Mouse (Mus musculus) G1E (cell line): ENCODE data around the gene Cpne1. TPM values are rescaled to one million over a fixed set of nuclear protein-coding genes. Genes with fewer than 3 reads are reported as not detected.

ENCODE experiments used
- ATAC-seq: 2 replicates; pipeline ENCODE4 v1.8.0; 2016; ENCODE audit warnings: mild to moderate bottlenecking; ENCODE audit not compliant: insufficient number of reproducible peaks, poor library complexity, low FRiP score, severe bottlenecking; ENCODE audit errors: extremely low read depth
- DNase-seq: peaks from one replicate; pipeline ENCODE4 v3.0.0; 2012; ENCODE audit warnings: low spot score
- H3K27me3 ChIP-seq: 2 replicates; pipeline ENCODE4 v1.6.1; 2012; ENCODE audit warnings: mild to moderate bottlenecking, low read length, inconsistent platforms; ENCODE audit not compliant: insufficient read depth
- H3K36me3 ChIP-seq: replicated peaks from 2 replicates; pipeline ENCODE3; 2012; ENCODE audit warnings: mild to moderate bottlenecking, inconsistent platforms
- H3K4me1 ChIP-seq: 2 replicates; pipeline ENCODE4 v1.6.1; 2012; ENCODE audit warnings: low read depth, low read length, inconsistent platforms, mixed read lengths; ENCODE audit not compliant: insufficient read depth
- H3K4me3 ChIP-seq: 2 replicates; pipeline ENCODE4 v1.5.1; 2012; ENCODE audit warnings: low read depth, mild to moderate bottlenecking, inconsistent platforms, low read length, moderate library complexity, mixed read lengths
- H3K9me3 ChIP-seq: replicated peaks from 2 replicates; pipeline ENCODE4 v1.6.1; 2012; ENCODE audit warnings: inconsistent platforms
- CTCF ChIP-seq: IDR thresholded peaks from 2 replicates; pipeline ENCODE4 v1.5.1; 2012; ENCODE audit warnings: low read depth, low read length, inconsistent platforms, mixed read lengths
- GATA1 ChIP-seq: IDR thresholded peaks from 2 replicates; pipeline ENCODE4 v1.6.1; 2012; ENCODE audit warnings: borderline replicate concordance, low read length, inconsistent platforms, mixed read lengths
- GATA2 ChIP-seq: IDR thresholded peaks from 2 replicates; pipeline ENCODE4 v1.6.1; 2012; ENCODE audit warnings: low read depth, low read length, inconsistent platforms, borderline replicate concordance
- POLR2AphosphoS5 ChIP-seq: IDR thresholded peaks from 2 replicates; pipeline ENCODE4 v1.6.1; 2012; ENCODE audit warnings: low read depth, low read length, inconsistent platforms; ENCODE audit not compliant: insufficient replicate concordance
- TAL1 ChIP-seq: conservative IDR thresholded peaks from 2 replicates; pipeline ENCODE4 v1.6.1; 2012; ENCODE audit warnings: low read depth, low read length, inconsistent platforms, mixed read lengths
- polyA plus RNA-seq: library from polyadenylated mRNA; stranded (reverse); fragments of >175 nt; gene quantifications from 2 replicates; pipeline ENCODE4 v1.2.3, GENCODE M21; 2012
- total RNA-seq, 2 experiments: library from RNA; stranded (forward) in 1 of 2; stranded (reverse) in 1 of 2; fragments of 200-1000 nt in 1 of 2; fragments of >200 nt in 1 of 2; fragmentation: Nextera tagmentation in 1 of 2; gene quantifications; 2 replicates each; pipeline ENCODE4 v1.2.3; 2014 to 2017

Cpne1 gene
- total and polyA plus RNA-seq, 3 experiments, result 42.0 to 73.7 (median 63.3) TPM

DNA sequence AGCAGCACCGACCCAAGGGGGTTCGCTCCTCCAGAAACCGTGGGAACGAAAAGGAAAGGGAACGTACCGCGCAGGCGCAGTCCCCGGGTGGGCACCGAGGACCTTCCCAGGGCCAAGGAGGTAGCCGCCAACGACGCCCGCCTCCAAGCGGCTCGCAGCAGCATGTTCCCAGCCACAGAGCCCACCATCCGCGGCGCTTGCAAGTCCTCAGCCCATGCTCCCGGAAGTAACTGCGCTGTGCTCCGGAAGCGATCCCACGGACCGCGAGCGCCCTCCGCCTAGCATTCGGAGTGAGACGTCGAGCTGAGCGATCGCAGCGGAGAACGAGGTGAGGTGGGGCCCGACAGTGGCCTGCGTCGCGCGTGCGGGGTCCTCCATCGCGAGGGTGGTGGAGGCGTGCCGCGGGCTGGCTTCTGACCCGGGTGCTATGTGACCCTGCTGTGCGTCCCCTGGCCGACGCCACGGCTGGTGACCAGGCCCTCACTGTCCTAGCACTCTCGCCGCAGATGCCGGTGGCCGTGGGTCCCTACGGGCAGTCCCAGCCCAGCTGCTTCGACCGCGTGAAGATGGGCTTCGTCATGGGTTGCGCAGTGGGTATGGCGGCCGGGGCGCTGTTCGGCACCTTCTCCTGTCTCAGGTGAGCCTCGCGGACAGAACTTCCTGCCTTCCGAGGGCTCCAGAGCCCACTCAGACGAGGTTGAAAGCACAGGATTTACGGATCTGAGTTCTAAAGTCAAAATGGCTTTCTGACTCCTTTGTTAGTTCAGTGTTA, 32.4 kb upstream of the Cpne1 start, which contains the start of the genes Romo1 and Nfs1:
TSS of gene Romo1 (plus strand) at position 87 of the 772 bp plus-strand sequence.
TSS of gene Nfs1 (minus strand) at position 234 of the 772 bp plus-strand sequence.
- peaks cover 55% of the 10 kb centered on the region for H3K36me3 ChIP-seq
- no peaks in the 10 kb centered on the region for H3K27me3 ChIP-seq
- TF ChIP-seq TAL1 (no peak), POLR2AphosphoS5 (peak; percentile 52; the same call in 1 of the 2 replicates), CTCF (no peak), GATA2 (no peak), GATA1 (no peak)
- H3K4me3 ChIP-seq, result peak within 1 kb of the TSS; percentile 86
- ATAC-seq (peak; percentile 70), DNase-seq (peak; percentile 76)
- no peaks in the 10 kb centered on the region for H3K9me3 ChIP-seq
- H3K4me1 ChIP-seq, result peaks cover 26% of the 10 kb centered on the region

GRCm38 (mm10) chr2:156143367-156143766, 31.6 kb upstream of the Cpne1 start:
- no peak for DNase-seq
- H3K36me3 ChIP-seq, result peaks cover 55% of the 10 kb centered on the region
- H3K4me3 ChIP-seq, result peak overlapping the region; percentile 86
- H3K27me3 ChIP-seq, result no peaks in the 10 kb centered on the region
- ATAC-seq, result no peak
- no peaks in the 10 kb centered on the region for H3K9me3 ChIP-seq
- no peak for TF ChIP-seq GATA1
- no peak for TF ChIP-seq TAL1
- no peak for TF ChIP-seq POLR2AphosphoS5
- no peak for TF ChIP-seq CTCF
- no peak for TF ChIP-seq GATA2
- peaks cover 26% of the 10 kb centered on the region for H3K4me1 ChIP-seq

- TF ChIP-seq GATA2 (no peak), CTCF (no peak), POLR2AphosphoS5 (no peak), TAL1 (no peak)
- Histone ChIP-seq H3K36me3 (peaks cover 49% of the 10 kb centered on the region), H3K9me3 (no peaks in the 10 kb centered on the region), H3K27me3 (no peaks in the 10 kb centered on the region), H3K4me1 (peaks cover 26% of the 10 kb centered on the region), H3K4me3 (peak overlapping the region; percentile 86; the same call in 1 of the 2 replicates)
- DNase-seq, result no peak
- no peak for ATAC-seq
Observed at GRCm38 (mm10) chr2:156142820-156143219, 31.1 kb upstream of the Cpne1 start.

DNA sequence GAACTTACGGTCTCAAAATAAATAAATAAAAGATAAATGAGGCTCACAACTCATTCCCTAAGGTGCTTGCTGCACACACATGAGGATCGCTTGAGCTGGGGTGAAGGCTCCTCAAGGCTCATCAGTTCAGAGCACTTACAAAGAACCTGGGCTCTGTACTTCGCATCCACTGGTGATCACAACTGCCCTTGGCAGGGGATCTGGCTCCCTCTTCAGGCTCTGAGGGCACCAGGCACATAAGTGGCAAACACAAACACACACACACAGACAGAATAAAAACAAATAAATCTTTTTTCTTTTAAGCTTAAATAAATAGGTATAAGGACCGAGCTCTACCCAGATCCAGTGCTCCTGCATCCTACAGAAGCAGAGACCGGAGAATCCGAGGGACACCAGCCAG, 23.9 kb upstream of the Cpne1 start:
- peaks cover 77% of the 10 kb centered on the region for H3K36me3 ChIP-seq
- DNase-seq (no peak), ATAC-seq (no peak)
- no peaks in the 10 kb centered on the region for H3K27me3 ChIP-seq
- no peak overlapping the region for H3K4me3 ChIP-seq
- TF ChIP-seq TAL1 (no peak), GATA1 (no peak), CTCF (no peak), GATA2 (no peak)
- no peaks in the 10 kb centered on the region for H3K9me3 ChIP-seq
- no peaks in the 10 kb centered on the region for H3K4me1 ChIP-seq

DNA sequence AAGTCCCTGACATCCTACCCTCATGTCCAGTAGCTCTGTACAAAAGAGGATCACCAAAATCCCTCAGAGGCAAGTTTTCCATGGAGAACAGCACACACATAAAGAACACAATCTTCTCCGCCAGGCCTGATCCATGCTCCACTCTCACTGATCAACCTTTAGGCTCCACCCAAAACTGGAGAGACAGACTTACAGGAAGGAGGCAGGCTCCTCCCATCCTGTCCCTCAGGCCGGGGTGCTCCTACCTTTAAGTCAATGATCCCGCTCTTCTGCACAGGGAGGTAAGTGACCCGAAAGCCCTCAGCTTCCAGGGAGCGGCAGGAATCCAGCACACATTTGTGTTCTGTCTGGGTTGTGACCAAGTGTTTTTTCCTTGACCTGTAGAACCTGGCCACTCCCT, 22.4 kb upstream of the Cpne1 start:
- Histone ChIP-seq H3K36me3 (peaks cover 70% of the 10 kb centered on the region), H3K4me3 (no peak overlapping the region)
- TF ChIP-seq TAL1, result no peak
- TF ChIP-seq CTCF, result no peak
- TF ChIP-seq GATA2, result no peak

DNA sequence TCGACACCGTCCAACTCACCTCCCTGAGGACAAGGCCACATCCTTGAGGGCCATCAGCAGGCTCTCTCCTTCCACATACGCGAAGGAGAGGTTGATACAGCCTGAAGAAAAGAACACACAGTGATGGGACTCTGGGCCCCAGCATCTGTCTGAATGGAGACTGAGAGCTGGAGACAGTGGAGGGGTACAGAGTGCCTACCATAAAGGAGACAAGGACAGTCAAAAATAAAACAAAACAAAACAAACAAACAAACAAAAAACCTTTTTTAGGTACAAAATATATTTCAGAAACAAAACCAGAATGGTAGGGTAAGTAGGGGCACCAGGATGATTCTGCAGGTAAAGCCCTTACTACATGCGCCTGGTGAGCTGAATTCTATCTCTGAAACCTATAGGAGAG, 15.2 kb upstream of the Cpne1 start, which contains the start of gene Gm28036:
TSS of gene Gm28036 (minus strand) at position 101 of the 400 bp plus-strand sequence.
- ATAC-seq, result no peak
- H3K4me1 ChIP-seq, result no peaks in the 10 kb centered on the region; the same call in 1 of the 2 replicates
- no peak for TF ChIP-seq POLR2AphosphoS5
- no peak for TF ChIP-seq GATA1
- TF ChIP-seq GATA2, result no peak
- no peak for TF ChIP-seq CTCF
- TF ChIP-seq TAL1, result no peak
- peaks cover 87% of the 10 kb centered on the region for H3K36me3 ChIP-seq
- no peaks in the 10 kb centered on the region for H3K27me3 ChIP-seq
- no peak for DNase-seq
- no peak within 1 kb of the TSS for H3K4me3 ChIP-seq
- no peaks in the 10 kb centered on the region for H3K9me3 ChIP-seq

More for the DNA sequence above, 22.4 kb upstream of the Cpne1 start:
- Histone ChIP-seq H3K9me3 (no peaks in the 10 kb centered on the region), H3K27me3 (no peaks in the 10 kb centered on the region), H3K4me1 (no peaks in the 10 kb centered on the region)
- ATAC-seq (no peak), DNase-seq (no peak)
